8 mouse cellular contexts compared by ENCODE assay signal in genomic region chr11:4986695-4987486, GRCm38 (mm10). TPM values are rescaled to one million over a fixed set of nuclear protein-coding genes. Genes with fewer than 3 reads are reported as not detected.
DNase-seq lines count a peak whose midpoint lies in the region; ATAC-seq lines count a peak whose summit lies in the region.

Gene Ap1b1, plus strand, starts transcription at chr11:4986824.

- peak; percentile 86 for ATAC-seq in hindbrain, embryonic 12.5 days (ENCODE audit: low FRiP score)

- H3K9ac ChIP-seq in hindbrain, embryonic 12.5 days = peak within 1 kb of the TSS; percentile 84

- H3K4me1 ChIP-seq in hindbrain, embryonic 12.5 days = peaks cover 15% of the 10 kb centered on the region

- H3K27me3 ChIP-seq in hindbrain, embryonic 12.5 days = no peaks in the 10 kb centered on the region

- peak within 1 kb of the TSS; percentile 90 for H3K4me2 ChIP-seq in hindbrain, embryonic 12.5 days (replicated peaks)

- 1% methylated on average over 62 of the region's 62 CpGs for WGBS in hindbrain, embryonic 12.5 days

- H3K36me3 ChIP-seq in hindbrain, embryonic 12.5 days = peaks cover 8% of the 10 kb centered on the region

- H3K27ac ChIP-seq in hindbrain, embryonic 12.5 days = peak within 1 kb of the TSS; percentile 23; the same call in 1 of the 2 replicates

- peak within 1 kb of the TSS; percentile 80 for H3K4me3 ChIP-seq in hindbrain, embryonic 12.5 days

- DNase-seq in R1 (ENCODE audit: low read depth, low spot score) = peak; percentile 95
- peak; percentile 94 to 95 for DNase-seq in cerebellum, postnatal 14 days
- DNase-seq in frontal cortex, postnatal 14 days (ENCODE audit: low spot score in 2 of 2) = peak; percentile 70 to 82
- DNase-seq in layer of hippocampus, postnatal 14 days (ENCODE audit: low spot score in 2 of 2) = peak; percentile 75 to 84
- peak; percentile 93 for DNase-seq in lung, postnatal 10 days
- DNase-seq in ovary, postnatal 14 days (ENCODE audit: low spot score) = peak; percentile 85
- peak; percentile 90 to 95 for DNase-seq in thymus, postnatal 10 days (ENCODE audit: low spot score in 2 of 2)

- H3K9me3 ChIP-seq in hindbrain, embryonic 12.5 days (replicated peaks) = no peaks in the 10 kb centered on the region

RNA-seq across cellular contexts. Expression of gene Ap1b1, which starts in this region (rescaled TPM):
- polyA plus RNA-seq in hindbrain, embryonic 12.5 days (2016; fragmentation: Nextera tagmentation; extraction: Ambion mirVana) = 76.4 and 83.3 TPM in 2 replicates
- 100 to 1,000 TPM; 140 to 141 TPM for total RNA-seq in layer of hippocampus, postnatal 14 days (2021)

Comparison
In these comparisons a context has a peak if more than half of its experiments do, and no peak if none do; other contexts are left out.
1. Peak in every context shown above with its lines: DNase-seq, ATAC-seq, H3K4me3 ChIP-seq and H3K27ac ChIP-seq.